In the genomic region with DNA sequence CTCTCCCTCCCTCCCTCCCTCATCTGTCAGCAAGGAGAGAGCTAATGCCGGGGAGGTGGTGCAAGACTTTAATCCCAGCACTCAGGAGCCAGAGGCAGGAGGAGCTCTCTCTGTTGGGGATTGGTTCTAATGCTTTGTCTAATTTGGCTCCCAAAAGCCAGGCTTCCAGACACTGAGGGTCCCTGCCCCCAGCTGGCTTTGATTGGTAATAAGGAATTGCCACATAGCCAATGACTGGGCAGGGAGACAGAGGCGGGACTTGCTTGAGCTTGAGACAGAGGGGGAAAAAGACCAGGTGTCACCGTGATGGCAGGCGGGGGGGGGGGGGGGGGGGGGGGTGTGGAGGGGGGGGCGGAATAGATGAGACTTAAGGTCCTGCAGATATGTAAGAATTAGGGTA, we compare ENCODE assay signal across 22 mouse cellular contexts. TPM values are rescaled to one million over a fixed set of nuclear protein-coding genes. Genes with fewer than 3 reads are reported as not detected.
DNase-seq lines count a peak whose midpoint lies in the region; ATAC-seq lines count a peak whose summit lies in the region.
"Had no signal": no experiment of that assay in that cellular context is flagged by ENCODE, and none has a peak within 500 bp of the region (broad histone marks: within the 10 kb centered on the region; RNA-seq: fewer than 3 reads in every experiment).

No protein-coding gene starts in this region.

- H3K36me3 ChIP-seq in hindbrain, embryonic 16.5 days (ENCODE audit: control insufficient read depth, insufficient read depth, low read length) = no peaks in the 10 kb centered on the region
- no peaks in the 10 kb centered on the region for H3K36me3 ChIP-seq in hindbrain, embryonic 12.5 days
- H3K36me3 ChIP-seq in neural tube, embryonic 13.5 days = no peaks in the 10 kb centered on the region
- no peaks in the 10 kb centered on the region for H3K36me3 ChIP-seq in embryonic facial prominence, embryonic 10.5 days (replicated peaks)
- no peaks in the 10 kb centered on the region for H3K36me3 ChIP-seq in heart, embryonic 12.5 days
- H3K36me3 ChIP-seq: G1E; hindbrain, embryonic 15.5 days; limb, embryonic 13.5 days had no signal

- H3K4me2 ChIP-seq in hindbrain, embryonic 16.5 days (ENCODE audit: low read length) = no peak overlapping the region
- no peak overlapping the region for H3K4me2 ChIP-seq in hindbrain, embryonic 12.5 days (replicated peaks)
- H3K4me2 ChIP-seq in neural tube, embryonic 13.5 days = no peak overlapping the region
- no peak overlapping the region for H3K4me2 ChIP-seq in heart, embryonic 12.5 days
- H3K4me2 ChIP-seq: hindbrain, embryonic 15.5 days; limb, embryonic 13.5 days had no signal

- no peaks in the 10 kb centered on the region for H3K27me3 ChIP-seq in hindbrain, embryonic 16.5 days (replicated peaks; ENCODE audit: control insufficient read depth, insufficient read depth, low read length)
- H3K27me3 ChIP-seq in hindbrain, embryonic 12.5 days = no peaks in the 10 kb centered on the region
- no peaks in the 10 kb centered on the region for H3K27me3 ChIP-seq in neural tube, embryonic 13.5 days
- no peaks in the 10 kb centered on the region for H3K27me3 ChIP-seq in embryonic facial prominence, embryonic 10.5 days (replicated peaks; ENCODE audit: low read depth, poor library complexity, severe bottlenecking)
- no peaks in the 10 kb centered on the region for H3K27me3 ChIP-seq in heart, embryonic 12.5 days (replicated peaks)
- H3K27me3 ChIP-seq: hindbrain, embryonic 15.5 days; limb, embryonic 13.5 days had no signal

- DNase-seq in neural tube, embryonic 10.5 days (ENCODE audit: extremely low spot score, low spot score) = no peak
- DNase-seq in embryonic facial prominence, embryonic 10.5 days (ENCODE audit: low spot score) = peak; percentile 43
- no peak for DNase-seq in thymus, adult 18-20 months
- DNase-seq: adrenal gland, postnatal 14 days; cerebellum, adult 2 months; gastrocnemius, postnatal 10 days; heart, adult 2 months; kidney, adult 2 months; kidney, postnatal 14 days; right cerebral cortex, postnatal 25 days; thymus, postnatal 36 days had no signal

- H3K9me3 ChIP-seq in hindbrain, embryonic 16.5 days (ENCODE audit: control insufficient read depth, low read length) = no peaks in the 10 kb centered on the region
- no peaks in the 10 kb centered on the region for H3K9me3 ChIP-seq in hindbrain, embryonic 12.5 days (replicated peaks)
- H3K9me3 ChIP-seq in neural tube, embryonic 13.5 days = no peaks in the 10 kb centered on the region
- H3K9me3 ChIP-seq in embryonic facial prominence, embryonic 10.5 days = no peaks in the 10 kb centered on the region
- H3K9me3 ChIP-seq in heart, embryonic 12.5 days (replicated peaks) = 0 out of 2 replicates have a peak, but pooled peaks cover 4% of the 10 kb centered on the region
- H3K9me3 ChIP-seq: G1E; hindbrain, embryonic 15.5 days; limb, embryonic 13.5 days had no signal

- WGBS in hindbrain, embryonic 16.5 days = 28% methylated on average over 2 of the region's 5 CpGs
- WGBS in hindbrain, embryonic 12.5 days = 38% methylated on average over 2 of the region's 5 CpGs
- WGBS in neural tube, embryonic 13.5 days = 43% methylated on average over 2 of the region's 5 CpGs
- 44% methylated on average over 3 of the region's 5 CpGs for WGBS in embryonic facial prominence, embryonic 10.5 days
- 18% methylated on average over 4 of the region's 5 CpGs for WGBS in heart, embryonic 12.5 days

- no peaks in the 10 kb centered on the region for H3K4me1 ChIP-seq in hindbrain, embryonic 16.5 days (ENCODE audit: control insufficient read depth, insufficient read depth, low read depth, low read length)
- no peaks in the 10 kb centered on the region for H3K4me1 ChIP-seq in hindbrain, embryonic 12.5 days
- no peaks in the 10 kb centered on the region for H3K4me1 ChIP-seq in neural tube, embryonic 13.5 days (replicated peaks)
- no peaks in the 10 kb centered on the region for H3K4me1 ChIP-seq in embryonic facial prominence, embryonic 10.5 days
- H3K4me1 ChIP-seq in heart, embryonic 12.5 days (replicated peaks) = no peaks in the 10 kb centered on the region
- H3K4me1 ChIP-seq: hindbrain, embryonic 15.5 days; limb, embryonic 13.5 days had no signal

- no peak overlapping the region for H3K27ac ChIP-seq in hindbrain, embryonic 16.5 days (ENCODE audit: low read depth, low read length)
- H3K27ac ChIP-seq in hindbrain, embryonic 12.5 days = no peak overlapping the region
- H3K27ac ChIP-seq in neural tube, embryonic 13.5 days (replicated peaks) = no peak overlapping the region
- H3K27ac ChIP-seq in embryonic facial prominence, embryonic 10.5 days (replicated peaks) = no peak overlapping the region
- H3K27ac ChIP-seq in heart, embryonic 12.5 days (ENCODE audit: poor library complexity, severe bottlenecking) = no peak overlapping the region
- H3K27ac ChIP-seq: heart, adult 2 months; hindbrain, embryonic 15.5 days; left cerebral cortex, adult 2 months; limb, embryonic 13.5 days; liver, embryonic 14.5 days; stomach, postnatal 0 days had no signal

- no peak overlapping the region for H3K4me3 ChIP-seq in hindbrain, embryonic 16.5 days (ENCODE audit: low read length)
- H3K4me3 ChIP-seq in hindbrain, embryonic 12.5 days = no peak overlapping the region
- H3K4me3 ChIP-seq in neural tube, embryonic 13.5 days = no peak overlapping the region
- no peak overlapping the region for H3K4me3 ChIP-seq in embryonic facial prominence, embryonic 10.5 days
- H3K4me3 ChIP-seq in heart, embryonic 12.5 days = no peak overlapping the region
- H3K4me3 ChIP-seq: heart, adult 2 months; hindbrain, embryonic 15.5 days; left cerebral cortex, adult 2 months; limb, embryonic 13.5 days had no signal

- 0 out of 2 replicates have a peak, but pooled peaks have one; percentile 63 for ATAC-seq in hindbrain, embryonic 16.5 days
- no peak for ATAC-seq in hindbrain, embryonic 12.5 days (ENCODE audit: low FRiP score)
- 0 out of 2 replicates have a peak, but pooled peaks have one; percentile 56 for ATAC-seq in neural tube, embryonic 13.5 days (ENCODE audit: low read depth)
- no peak for ATAC-seq in heart, embryonic 12.5 days (ENCODE audit: insufficient number of reproducible peaks, low FRiP score)
- ATAC-seq: lung, postnatal 0 days had no signal

- no peak overlapping the region for H3K9ac ChIP-seq in hindbrain, embryonic 16.5 days (ENCODE audit: low read depth, low read length)
- H3K9ac ChIP-seq in hindbrain, embryonic 12.5 days = no peak overlapping the region
- H3K9ac ChIP-seq in neural tube, embryonic 13.5 days = no peak overlapping the region
- no peak overlapping the region for H3K9ac ChIP-seq in heart, embryonic 12.5 days
- H3K9ac ChIP-seq: hindbrain, embryonic 15.5 days; limb, embryonic 13.5 days; liver, embryonic 14.5 days had no signal

RNA-seq across cellular contexts. Expression of gene Mapk1, which starts 24.6 kb away (rescaled TPM):
- 183 and 184 TPM in 2 replicates for polyA plus RNA-seq in hindbrain, embryonic 16.5 days (2015; fragmentation: Nextera tagmentation; extraction: Ambion mirVana)
- 162 and 163 TPM in 2 replicates for polyA plus RNA-seq in hindbrain, embryonic 12.5 days (2016; fragmentation: Nextera tagmentation; extraction: Ambion mirVana)
- polyA plus RNA-seq in neural tube, embryonic 13.5 days (2015; fragmentation: Nextera tagmentation; extraction: Ambion mirVana) = 174 and 180 TPM in 2 replicates
- 141 TPM in 2 replicates for polyA plus RNA-seq in embryonic facial prominence, embryonic 10.5 days (2016; fragmentation: Nextera tagmentation; extraction: Ambion mirVana)
- 133 TPM in 2 replicates for polyA plus RNA-seq in heart, embryonic 12.5 days (2016; fragmentation: Nextera tagmentation; extraction: Ambion mirVana)

Comparison
In these comparisons a context has a peak if more than half of its experiments do, and no peak if none do; other contexts are left out.
1. ATAC-seq: peak in hindbrain, embryonic 16.5 days (single experiment) and neural tube, embryonic 13.5 days (single experiment); none in hindbrain, embryonic 12.5 days (single experiment) and heart, embryonic 12.5 days (single experiment).